Mouse (Mus musculus): ENCODE data around the gene Elmo2.

Elmo2 gene

GRCm38 (mm10) chr2:165297429-165297828, 28.9 kb downstream of the Elmo2 start:
- DNase-seq (ENCODE audit: low spot score in 2 of 2): no peak

GRCm38 (mm10) chr2:165296571-165296970, 29.7 kb downstream of the Elmo2 start:
- DNase-seq (ENCODE audit: low spot score in 2 of 2): no peak

GRCm38 (mm10) chr2:165288315-165289031, 37.8 kb downstream of the Elmo2 start:
- peak in 1 of 2 experiments; percentile 33 for DNase-seq (ENCODE audit: low spot score in 2 of 2)

- DNase-seq (ENCODE audit: low spot score in 2 of 2): peak; percentile 80 to 90
Observed at GRCm38 (mm10) chr2:165287202-165287984, 38.9 kb downstream of the Elmo2 start, which contains the start of gene Slc35c2. TSS of gene Slc35c2 (minus strand) at chr2:165287869.

- peak; percentile 16 to 43 for DNase-seq (ENCODE audit: low spot score in 2 of 2)
Observed at GRCm38 (mm10) chr2:165286361-165287201, 39.7 kb downstream of the Elmo2 start.

GRCm38 (mm10) chr2:165285621-165286020, 40.7 kb downstream of the Elmo2 start:
- peak in 1 of 2 experiments; percentile 64 for DNase-seq (ENCODE audit: low spot score in 2 of 2)

- no peak for DNase-seq (ENCODE audit: low spot score in 2 of 2)
Observed at GRCm38 (mm10) chr2:165285034-165285433, 41.2 kb downstream of the Elmo2 start.

- DNase-seq (ENCODE audit: low spot score in 2 of 2): no peak
Observed at GRCm38 (mm10) chr2:165284377-165284776, 41.9 kb downstream of the Elmo2 start.

- no peak for DNase-seq (ENCODE audit: low spot score in 2 of 2)
Observed at GRCm38 (mm10) chr2:165283644-165284043, 42.6 kb downstream of the Elmo2 start.

- no peak for DNase-seq (ENCODE audit: low spot score in 2 of 2)
Observed at GRCm38 (mm10) chr2:165281779-165282311, 44.4 kb downstream of the Elmo2 start.

GRCm38 (mm10) chr2:165279351-165279750, 46.9 kb downstream of the Elmo2 start:
- no peak for DNase-seq (ENCODE audit: low spot score in 2 of 2)

GRCm38 (mm10) chr2:165277188-165277740, 49.0 kb downstream of the Elmo2 start:
- no peak for DNase-seq (ENCODE audit: low spot score in 2 of 2)

GRCm38 (mm10) chr2:165275824-165276223, 50.5 kb downstream of the Elmo2 start:
- peak; percentile 38 to 77 for DNase-seq (ENCODE audit: low spot score in 2 of 2)

- DNase-seq (ENCODE audit: low spot score in 2 of 2): no peak
Observed at GRCm38 (mm10) chr2:165275124-165275640, 51.1 kb downstream of the Elmo2 start.

GRCm38 (mm10) chr2:165273589-165273988, 52.7 kb downstream of the Elmo2 start:
- no peak for DNase-seq (ENCODE audit: low spot score in 2 of 2)

GRCm38 (mm10) chr2:165271326-165271725, 55.0 kb downstream of the Elmo2 start:
- no peak for DNase-seq (ENCODE audit: low spot score in 2 of 2)

- DNase-seq (ENCODE audit: low spot score in 2 of 2): no peak
Observed at GRCm38 (mm10) chr2:165270858-165271257, 55.4 kb downstream of the Elmo2 start.

- no peak for DNase-seq (ENCODE audit: low spot score in 2 of 2)
Observed at GRCm38 (mm10) chr2:165266739-165267138, 59.5 kb downstream of the Elmo2 start.

GRCm38 (mm10) chr2:165263861-165264260, 62.4 kb downstream of the Elmo2 start:
- DNase-seq (ENCODE audit: low spot score in 2 of 2): no peak

GRCm38 (mm10) chr2:165262274-165262990, 63.8 kb downstream of the Elmo2 start:
- DNase-seq (ENCODE audit: low spot score in 2 of 2): no peak
